Mouse (Mus musculus) ES-E14 (cell line): ENCODE data around the gene Morn5.

ENCODE experiments used
- HCFC1 ChIP-seq: IDR thresholded peaks from 2 replicates; pipeline ENCODE4 v1.6.1; 2012; ENCODE audit warnings: low read length, inconsistent platforms, borderline replicate concordance; ENCODE audit not compliant: insufficient read depth
- ZC3H11A ChIP-seq: IDR thresholded peaks from 2 replicates; pipeline ENCODE4 v1.6.1; 2012; ENCODE audit warnings: low read depth, mild to moderate bottlenecking, inconsistent platforms, low read length, borderline replicate concordance
- ZNF384 ChIP-seq: IDR thresholded peaks from 2 replicates; pipeline ENCODE4 v1.6.1; 2012; ENCODE audit warnings: low read depth, low read length, inconsistent platforms

GRCm38 (mm10) chr2:36032884-36033283, 16.4 kb upstream of the Morn5 start:
- TF ChIP-seq ZC3H11A (no peak), ZNF384 (no peak), HCFC1 (no peak)
